Mouse (Mus musculus) liver, adult 2 months (tissue): ENCODE results near the gene Pcp4l1. TPM values are rescaled to one million over a fixed set of nuclear protein-coding genes. Genes with fewer than 3 reads are reported as not detected.

Experiments used
- DNase-seq: peaks from one replicate; pipeline ENCODE4 v3.0.0-alpha.2; 2011; ENCODE audit warnings: low read depth, low spot score; ENCODE audit errors: extremely low read depth
- H3K27ac ChIP-seq: fragments of 200-500 bp; replicated peaks from 2 replicates; pipeline ENCODE4 v1.5.1; 2012; ENCODE audit warnings: low read depth, mild to moderate bottlenecking, control low read depth, inconsistent platforms, low read length; ENCODE audit not compliant: insufficient read depth
- H3K27me3 ChIP-seq: fragments of 200-500 bp; 2 replicates; pipeline ENCODE4 v1.6.1; 2012; ENCODE audit warnings: mild to moderate bottlenecking, moderate library complexity, low read length, inconsistent platforms; ENCODE audit not compliant: control insufficient read depth, insufficient read depth
- H3K36me3 ChIP-seq: fragments of 200-500 bp; 2 replicates; pipeline ENCODE4 v1.6.1; 2012; ENCODE audit warnings: low read length, inconsistent platforms; ENCODE audit not compliant: control insufficient read depth, insufficient read depth
- H3K4me1 ChIP-seq: fragments of 200-500 bp; 2 replicates; pipeline ENCODE4 v1.6.1; 2011; ENCODE audit warnings: low read length; ENCODE audit not compliant: control insufficient read depth, insufficient read depth
- H3K4me3 ChIP-seq: fragments of 200-500 bp; 2 replicates; pipeline ENCODE4 v1.5.1; 2011; ENCODE audit warnings: low read depth, mild to moderate bottlenecking, control low read depth, low read length, moderate library complexity; ENCODE audit not compliant: insufficient read depth
- H3K79me2 ChIP-seq: fragments of 200-500 bp; 2 replicates; pipeline ENCODE4 v1.6.1; 2012; ENCODE audit warnings: inconsistent platforms, mild to moderate bottlenecking, low read length, moderate library complexity; ENCODE audit not compliant: control insufficient read depth, insufficient read depth
- H3K9ac ChIP-seq: fragments of 200-500 bp; 2 replicates; pipeline ENCODE4 v1.6.1; 2012; ENCODE audit warnings: low read depth, mild to moderate bottlenecking, control low read depth, inconsistent platforms, low read length
- CTCF ChIP-seq: fragments of 200-500 bp; IDR thresholded peaks from 2 replicates; pipeline ENCODE4 v1.5.1; 2011; ENCODE audit warnings: low read depth, low read length, control low read depth
- POLR2A ChIP-seq: fragments of 200-500 bp; IDR thresholded peaks from 2 replicates; pipeline ENCODE4 v1.6.1; 2011; ENCODE audit warnings: low read length, control low read depth; ENCODE audit not compliant: insufficient read depth; ENCODE audit errors: extremely low read depth
- WGBS: fragments of 180-500 bp; shearing (Covaris S2); methylation state at CpG from one replicate; pipeline ENCODE4 v1.1.7; 2018; 5-methylcytosine and 5-hydroxymethylcytosine counted together
- polyA plus RNA-seq: library from polyadenylated mRNA; depleted of rRNA; stranded (reverse); fragments of >200 nt; gene quantifications from 2 replicates; pipeline ENCODE4 v1.2.3, GENCODE M21; 2012
- total RNA-seq: library from RNA; depleted of rRNA; stranded (reverse); fragments of >200 nt; gene quantifications from 2 replicates; pipeline ENCODE4 v1.2.3, GENCODE M21; 2014

Gene Pcp4l1
- total and polyA plus RNA-seq, 2 experiments = 10.0 to 10.5 TPM

GRCm38 (mm10) chr1:171220871-171221270, 24.8 kb upstream of the Pcp4l1 start:
- peak overlapping the region; percentile 7; the same call in 1 of the 2 replicates for H3K4me3 ChIP-seq
- H3K79me2 ChIP-seq = no peaks in the 10 kb centered on the region
- peak overlapping the region; percentile 66 for H3K9ac ChIP-seq
- TF ChIP-seq CTCF (peak; percentile 88), POLR2A (0 out of 2 replicates have a peak, but pooled peaks have one; percentile 19)
- 2% methylated on average over 10 of the region's 10 CpGs for WGBS
- H3K27me3 ChIP-seq = no peaks in the 10 kb centered on the region
- H3K36me3 ChIP-seq = peaks cover 39% of the 10 kb centered on the region
- H3K27ac ChIP-seq = peak overlapping the region; percentile 55
- peaks cover 13% of the 10 kb centered on the region for H3K4me1 ChIP-seq
- peak; percentile 88 for DNase-seq

GRCm38 (mm10) chr1:171216241-171216955, 20.3 kb upstream of the Pcp4l1 start:
- Histone ChIP-seq H3K9ac (peak overlapping the region; percentile 46), H3K79me2 (no peaks in the 10 kb centered on the region), H3K27me3 (no peaks in the 10 kb centered on the region), H3K27ac (peak overlapping the region; percentile 95), H3K4me1 (peaks cover 13% of the 10 kb centered on the region), H3K4me3 (no peak overlapping the region), H3K36me3 (peaks cover 45% of the 10 kb centered on the region)
- WGBS = 64% methylated on average over 18 of the region's 18 CpGs
- no peak for TF ChIP-seq CTCF
- TF ChIP-seq POLR2A = no peak
- DNase-seq = peak; percentile 41

- 22% methylated on average over 10 of the region's 10 CpGs for WGBS
- no peaks in the 10 kb centered on the region for H3K27me3 ChIP-seq
- peak within 1 kb of the TSS; percentile 95 for H3K27ac ChIP-seq
- peak within 1 kb of the TSS; percentile 53 for H3K4me3 ChIP-seq
- H3K4me1 ChIP-seq = peaks cover 9% of the 10 kb centered on the region
- TF ChIP-seq CTCF (no peak), POLR2A (peak; percentile 64; the same call in 1 of the 2 replicates)
- peaks cover 35% of the 10 kb centered on the region for H3K36me3 ChIP-seq
- no peaks in the 10 kb centered on the region for H3K79me2 ChIP-seq
- peak; percentile 94 for DNase-seq
- peak within 1 kb of the TSS; percentile 78 for H3K9ac ChIP-seq
Measured at GRCm38 (mm10) chr1:171213801-171214496, 17.9 kb upstream of the Pcp4l1 start, which contains the start of gene Nr1i3. Gene Nr1i3, plus strand, starts transcription at chr1:171213970.

- TF ChIP-seq POLR2A (no peak), CTCF (no peak)
- H3K79me2 ChIP-seq = no peaks in the 10 kb centered on the region
- H3K9ac ChIP-seq = peak overlapping the region; percentile 54; the same call in 1 of the 2 replicates
- 12% methylated on average over 3 of the region's 3 CpGs for WGBS
- peaks cover 25% of the 10 kb centered on the region for H3K36me3 ChIP-seq
- peaks cover 9% of the 10 kb centered on the region for H3K4me1 ChIP-seq
- H3K27me3 ChIP-seq = no peaks in the 10 kb centered on the region
- peak overlapping the region; percentile 88 for H3K27ac ChIP-seq
- DNase-seq = peak; percentile 98
- H3K4me3 ChIP-seq = no peak overlapping the region
Measured at GRCm38 (mm10) chr1:171212854-171213253, 16.8 kb upstream of the Pcp4l1 start.

- H3K9ac ChIP-seq = no peak overlapping the region
- no peaks in the 10 kb centered on the region for H3K27me3 ChIP-seq
- no peaks in the 10 kb centered on the region for H3K36me3 ChIP-seq
- H3K27ac ChIP-seq = no peak overlapping the region
- TF ChIP-seq POLR2A (no peak), CTCF (no peak)
- DNase-seq = no peak
- 88% methylated on average over 4 of the region's 4 CpGs for WGBS
- peaks cover 12% of the 10 kb centered on the region for H3K4me1 ChIP-seq
- H3K79me2 ChIP-seq = no peaks in the 10 kb centered on the region
- H3K4me3 ChIP-seq = no peak overlapping the region
Measured at GRCm38 (mm10) chr1:171209409-171209808, 13.3 kb upstream of the Pcp4l1 start.
